Mouse (Mus musculus): ENCODE measurements around the gene Nprl3.
"Not testable (repeated sequence)": the region's sequence is repeated elsewhere in the genome, so short reads cannot be mapped to it uniquely, and the experiment has no call there.

The Nprl3 gene

DNA sequence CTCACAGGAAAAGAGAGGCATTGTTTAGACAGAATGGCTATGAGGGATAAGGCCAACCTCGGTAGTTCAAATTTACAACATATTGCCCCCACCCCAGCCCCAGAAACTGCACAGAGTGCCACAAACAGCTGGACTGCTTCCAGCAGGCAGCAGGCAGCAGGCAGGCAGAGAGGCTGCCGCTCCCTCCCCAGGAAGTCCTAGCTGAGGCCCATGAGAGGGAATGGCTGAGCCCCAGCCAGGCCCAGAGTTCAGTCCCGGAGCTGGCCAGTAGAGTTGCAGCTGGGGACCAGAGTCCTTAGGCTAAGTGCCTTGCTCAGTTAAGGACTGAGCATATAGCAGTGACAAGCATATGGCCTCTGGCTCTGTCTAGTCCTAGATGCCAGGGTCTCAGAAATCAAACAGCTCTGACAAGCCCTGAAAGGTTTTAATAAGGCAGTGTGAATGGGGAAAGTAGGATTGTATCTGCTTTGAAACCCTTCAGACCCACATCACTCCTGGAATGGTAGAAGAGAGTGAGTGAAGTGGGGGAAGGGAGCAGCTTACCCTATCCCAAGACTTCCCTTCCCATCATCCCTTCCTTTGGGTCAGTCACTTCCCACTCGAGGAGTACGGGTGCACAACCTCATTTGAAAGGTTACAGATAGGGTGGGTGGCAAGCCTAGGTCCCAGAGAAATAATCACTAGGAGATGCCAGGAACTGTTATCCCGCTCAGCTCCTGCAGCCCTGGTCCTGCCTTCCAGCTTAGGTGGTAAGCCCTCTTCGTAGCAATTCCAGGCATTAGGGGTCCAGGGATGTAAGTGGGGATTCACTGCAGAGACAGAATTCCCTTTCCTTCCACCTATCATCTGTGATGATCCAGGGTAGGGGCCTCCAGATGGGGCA, 42.0 kb downstream of the Nprl3 start:
- DNase-seq (ENCODE audit: low read depth, low spot score): no peak

DNA sequence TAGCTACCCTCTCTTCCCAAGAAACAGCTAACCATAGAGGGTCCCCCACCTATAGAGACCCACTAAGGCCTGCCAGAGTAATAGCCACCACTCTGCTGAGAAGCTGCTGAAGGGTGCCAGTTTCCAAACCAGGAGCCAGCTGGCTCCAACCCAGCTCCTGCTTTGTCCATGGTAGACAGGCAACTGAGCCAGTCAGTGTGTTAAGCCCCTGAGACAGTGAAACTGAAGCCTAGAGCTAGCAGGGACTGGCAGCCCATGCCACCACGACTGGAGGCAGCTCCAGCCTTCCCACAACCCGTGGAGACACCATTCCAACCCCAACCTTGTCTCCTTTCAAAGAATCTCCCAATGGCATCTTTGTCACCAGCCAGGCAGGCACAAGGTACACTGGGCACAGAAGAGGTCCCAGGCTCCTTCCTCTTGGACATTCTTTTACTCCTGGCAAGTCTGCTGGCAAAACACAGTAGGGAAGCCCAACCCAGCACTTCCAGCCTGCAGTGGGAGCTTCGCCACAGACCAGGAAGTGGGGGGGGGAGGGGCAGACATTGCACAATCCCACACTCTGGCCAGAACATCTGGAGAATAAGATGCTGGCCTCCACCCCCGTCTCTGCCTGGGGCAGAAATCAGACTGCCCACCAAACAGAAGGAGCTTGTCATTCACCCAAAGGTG, 42.9 kb downstream of the Nprl3 start:
- no peak for DNase-seq (ENCODE audit: low read depth, low spot score)

DNA sequence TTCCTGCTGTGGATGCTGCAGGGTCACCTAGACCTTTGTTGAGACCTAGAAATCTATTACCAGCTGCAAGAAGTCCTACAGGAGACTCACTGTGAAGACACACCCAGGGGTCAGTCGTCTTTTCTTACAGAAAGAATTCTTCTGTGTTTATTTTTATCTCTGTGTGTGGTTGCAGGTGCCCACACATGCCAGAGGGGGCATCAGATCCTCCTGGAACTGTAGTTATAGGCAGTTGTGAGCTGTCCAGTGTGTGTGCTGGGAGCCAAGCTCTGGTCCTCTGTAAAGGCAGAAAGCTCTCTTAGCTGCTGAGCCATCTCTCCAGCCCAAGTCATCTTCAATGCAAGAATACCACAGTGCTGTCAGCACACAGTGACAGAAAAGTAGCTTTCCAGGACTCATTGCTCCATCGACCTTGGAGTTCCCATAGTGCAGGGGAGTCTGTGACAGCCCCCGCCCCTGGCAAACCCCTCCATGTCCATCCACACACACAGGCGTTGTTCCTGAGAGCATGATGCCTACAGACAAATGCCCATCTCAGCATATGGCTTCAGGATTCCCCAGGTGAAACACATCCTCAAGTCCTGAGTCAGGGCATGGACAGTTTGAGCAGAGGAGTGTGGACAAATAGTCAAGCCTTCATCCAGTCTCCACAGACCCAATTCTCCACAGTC, 44.1 kb downstream of the Nprl3 start:
- DNase-seq (ENCODE audit: low read depth, low spot score): no peak

DNA sequence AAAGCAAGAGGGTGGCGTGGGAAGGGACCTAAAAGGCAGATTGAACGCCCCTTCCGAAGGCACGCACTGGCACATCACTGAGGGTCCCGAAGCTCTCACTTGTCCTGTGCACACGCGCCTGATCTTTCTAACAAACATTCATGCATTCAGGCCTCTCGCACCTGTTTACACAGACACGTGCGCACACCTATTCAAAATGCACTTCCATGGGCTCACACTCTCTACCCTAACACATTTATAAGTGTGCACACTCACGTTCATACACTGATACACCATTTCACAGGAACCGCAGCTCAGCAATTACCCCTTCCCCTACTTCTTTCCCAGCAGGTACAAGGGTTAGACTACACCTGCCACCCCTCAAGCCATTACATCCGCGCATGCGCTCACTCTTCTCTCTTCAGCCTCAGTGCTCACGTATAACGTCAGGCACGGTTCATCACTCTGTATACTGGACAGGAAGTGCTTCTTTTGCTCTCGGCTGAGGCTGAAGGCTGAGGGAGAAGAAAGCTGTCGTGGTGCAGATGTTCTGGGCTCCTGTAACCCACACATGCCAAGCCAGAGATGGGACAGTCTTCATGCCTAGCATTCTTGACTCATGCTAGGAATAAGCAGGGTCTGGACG, 44.8 kb downstream of the Nprl3 start:
- no peak for DNase-seq (ENCODE audit: low read depth, low spot score)

DNA sequence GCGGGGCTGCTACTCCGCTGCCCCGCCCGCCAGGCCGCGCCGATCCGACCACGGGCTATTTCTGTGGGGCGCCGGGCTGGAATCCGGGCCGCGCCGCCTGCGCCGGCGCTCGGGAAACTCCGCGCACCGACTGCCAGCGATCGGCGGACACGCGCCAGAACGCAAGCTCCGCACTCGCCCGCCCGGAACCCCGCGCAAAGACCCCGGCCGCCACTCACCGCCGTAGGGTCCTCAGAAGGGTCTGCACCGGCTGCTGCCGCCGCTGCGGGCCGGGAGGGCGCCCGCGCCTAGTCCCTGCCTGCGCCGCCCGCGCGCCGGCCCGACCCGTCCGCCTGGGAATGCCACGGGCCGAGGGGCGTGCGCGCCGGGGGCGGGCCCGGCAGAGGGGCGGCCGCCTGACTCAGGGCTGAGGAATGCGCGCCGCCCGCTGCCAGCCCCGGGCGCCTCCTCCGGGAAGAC, 45.5 kb downstream of the Nprl3 start, which contains the start of gene Rhbdf1:
TSS of gene Rhbdf1 (minus strand) at position 350 of the 459 bp plus-strand sequence.
- DNase-seq (ENCODE audit: low read depth, low spot score): no peak

DNA sequence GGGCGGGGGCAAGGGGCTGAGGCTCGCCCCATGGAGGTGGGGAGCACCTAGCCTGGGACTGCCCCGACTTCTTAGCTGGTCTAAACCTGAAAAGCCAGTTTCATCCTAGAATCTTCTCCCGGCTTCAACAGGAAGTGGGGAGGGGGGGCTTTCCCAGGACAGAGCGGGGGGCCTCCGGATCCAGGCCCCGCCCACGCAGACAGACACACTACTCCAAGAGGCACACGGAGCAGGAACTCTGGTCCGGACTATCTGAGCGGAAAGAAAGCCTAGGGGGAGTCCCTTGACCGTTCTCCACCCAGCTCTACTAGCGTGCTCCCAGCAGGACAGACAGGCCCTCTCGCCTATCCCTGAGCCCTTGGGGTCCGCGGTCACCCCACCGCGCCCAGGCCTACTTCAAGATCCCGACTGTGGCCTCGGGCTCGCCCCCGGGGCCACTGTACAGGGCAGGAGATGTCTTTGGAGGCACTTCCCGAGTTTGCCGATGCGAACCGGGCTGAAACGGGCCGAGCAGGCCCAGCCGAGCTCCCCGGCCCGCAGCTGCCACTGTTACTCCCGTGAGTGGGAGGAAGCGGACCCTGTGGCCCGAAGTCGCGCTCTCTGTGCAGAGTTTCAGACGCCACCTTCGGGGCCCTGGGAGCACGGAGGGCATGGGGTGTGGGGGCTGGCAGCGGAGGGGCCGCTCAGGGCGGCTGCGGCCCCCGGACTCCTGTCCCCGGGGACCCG, 46.1 kb downstream of the Nprl3 start:
- peak; percentile 55 for DNase-seq (ENCODE audit: low read depth, low spot score)

DNA sequence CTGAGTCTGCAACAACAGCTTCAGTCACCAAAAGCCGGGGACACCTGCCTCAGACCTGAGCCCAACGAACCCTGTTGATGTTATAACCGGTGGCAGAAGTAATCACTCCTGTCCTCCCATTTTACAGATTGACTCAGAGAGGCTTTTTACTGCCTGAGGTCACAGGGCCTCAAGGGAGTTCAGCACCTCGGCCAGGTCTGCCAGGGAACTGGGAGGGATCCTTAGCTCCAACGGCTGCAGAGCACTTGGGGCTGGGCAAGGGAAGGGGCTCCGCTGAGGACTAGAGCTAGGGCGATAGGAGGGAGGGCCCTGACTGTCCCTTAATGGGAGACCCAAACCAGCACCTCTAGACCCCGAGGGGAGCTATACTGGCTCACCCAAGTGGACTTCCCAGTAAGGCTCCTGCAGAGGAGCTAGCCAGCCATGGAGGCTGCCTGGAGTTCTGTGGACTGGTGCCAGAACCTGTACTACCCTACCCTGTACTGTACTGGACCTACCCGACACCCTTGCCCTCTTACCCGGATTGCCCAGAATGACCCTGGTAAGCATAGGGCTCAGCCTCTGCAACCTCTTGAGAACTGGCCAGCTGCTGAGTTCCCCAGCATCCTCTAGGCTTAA, 46.8 kb downstream of the Nprl3 start:
- no peak for DNase-seq (ENCODE audit: low read depth, low spot score)

DNA sequence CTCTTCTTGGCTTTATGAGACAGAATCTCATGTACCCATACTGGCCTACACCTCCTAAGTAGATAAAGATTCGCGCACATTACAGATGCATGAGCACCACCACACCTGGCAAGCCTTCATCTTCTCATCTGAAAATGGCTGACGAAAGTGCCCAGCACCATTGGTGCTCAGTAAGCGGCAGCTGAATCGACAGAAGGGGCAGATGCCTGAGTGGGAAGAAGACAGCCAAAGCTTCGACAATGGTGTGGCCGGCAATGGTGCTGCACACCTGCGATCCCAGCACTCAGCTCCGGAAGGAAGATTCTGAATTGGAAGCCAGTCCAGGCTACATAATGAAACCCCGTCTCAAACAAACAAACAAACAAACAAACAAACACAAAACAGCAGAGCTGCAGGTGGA, 48.2 kb downstream of the Nprl3 start:
- no peak for DNase-seq (ENCODE audit: low read depth, low spot score)

DNA sequence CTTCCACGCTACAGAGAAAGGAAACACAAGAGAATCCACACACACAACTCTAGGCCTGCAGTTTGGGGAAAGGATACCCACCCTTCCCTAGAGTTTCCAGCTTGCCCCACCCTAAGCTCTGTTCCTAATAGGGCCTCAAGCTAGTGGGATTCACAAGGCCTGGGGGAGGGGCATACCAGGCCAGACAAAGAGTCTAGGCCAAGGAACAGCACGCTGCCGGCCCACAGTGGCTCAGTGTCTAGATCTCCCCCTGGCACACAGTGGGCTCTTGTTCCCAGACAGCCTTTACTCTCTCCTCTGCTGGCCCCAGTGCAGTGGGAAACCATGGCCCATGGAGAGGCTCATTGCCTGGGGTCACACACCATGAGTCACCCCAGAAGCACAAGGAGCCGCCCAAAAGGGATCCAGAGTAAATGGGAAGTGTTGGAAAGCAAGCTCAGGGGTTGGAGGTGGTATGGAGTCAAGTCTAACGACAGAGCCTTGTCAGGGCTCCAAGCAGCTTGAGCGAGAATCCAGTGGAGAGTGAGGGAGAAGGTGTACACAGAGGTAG, 48.9 kb downstream of the Nprl3 start:
- DNase-seq (ENCODE audit: low read depth, low spot score): no peak

DNA sequence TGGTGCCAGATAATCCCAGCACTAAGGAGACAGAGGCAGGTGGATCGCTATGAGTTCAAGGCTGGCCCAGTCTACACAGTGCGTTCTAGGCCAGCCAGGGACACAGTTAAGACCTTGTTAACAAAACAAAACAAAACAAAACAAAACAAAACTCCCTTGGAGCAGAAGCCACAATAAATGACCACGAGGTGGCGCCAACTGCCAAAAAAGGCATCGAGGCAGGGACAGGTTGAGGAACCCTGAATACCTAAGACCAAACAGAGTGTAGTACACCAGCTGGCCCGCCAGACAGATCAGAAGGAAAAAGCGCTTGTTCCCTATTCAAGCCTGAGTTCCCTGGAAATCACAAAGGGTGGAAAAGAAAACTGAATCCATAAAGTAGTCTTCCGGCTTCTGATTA, 50.7 kb downstream of the Nprl3 start:
- no peak for DNase-seq (ENCODE audit: low read depth, low spot score)

DNA sequence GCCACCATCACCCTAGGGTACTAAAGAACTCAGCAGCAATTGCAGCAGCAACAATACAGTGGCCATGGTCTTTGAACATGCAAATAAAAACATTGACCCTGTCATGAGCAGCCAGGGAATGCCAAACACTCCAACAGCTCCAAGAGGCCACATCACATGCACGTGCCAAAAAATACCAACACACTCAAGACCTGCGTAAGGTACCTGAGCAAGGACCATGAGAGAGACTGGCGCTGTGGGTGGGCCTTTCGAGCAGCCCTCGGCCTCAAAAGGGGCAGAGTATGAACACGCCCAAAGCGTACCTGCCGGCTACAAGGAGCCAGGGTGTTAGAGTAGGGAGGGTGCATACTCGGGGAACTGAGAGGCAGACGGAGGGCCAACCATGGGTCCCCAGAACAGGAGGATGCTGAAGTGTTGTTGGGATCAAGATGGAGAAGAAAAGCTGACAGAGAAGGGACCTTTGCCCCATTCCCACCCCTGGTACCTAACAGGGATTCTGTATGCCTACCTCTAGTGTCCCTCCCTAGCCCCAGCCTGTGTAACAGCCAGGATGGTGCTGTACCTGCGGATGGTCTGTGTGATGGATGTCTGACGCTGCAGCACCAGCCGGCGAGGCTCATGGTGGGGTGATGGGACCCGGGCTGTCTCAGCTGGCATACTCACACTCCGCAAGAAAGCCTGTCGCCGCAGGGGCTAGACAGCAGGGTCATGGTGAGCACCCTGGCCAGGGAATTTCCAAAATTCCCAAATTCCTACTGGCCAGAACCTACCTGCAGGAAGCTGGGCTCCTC, 51.9 kb downstream of the Nprl3 start:
- no peak for DNase-seq (ENCODE audit: low read depth, low spot score)

DNA sequence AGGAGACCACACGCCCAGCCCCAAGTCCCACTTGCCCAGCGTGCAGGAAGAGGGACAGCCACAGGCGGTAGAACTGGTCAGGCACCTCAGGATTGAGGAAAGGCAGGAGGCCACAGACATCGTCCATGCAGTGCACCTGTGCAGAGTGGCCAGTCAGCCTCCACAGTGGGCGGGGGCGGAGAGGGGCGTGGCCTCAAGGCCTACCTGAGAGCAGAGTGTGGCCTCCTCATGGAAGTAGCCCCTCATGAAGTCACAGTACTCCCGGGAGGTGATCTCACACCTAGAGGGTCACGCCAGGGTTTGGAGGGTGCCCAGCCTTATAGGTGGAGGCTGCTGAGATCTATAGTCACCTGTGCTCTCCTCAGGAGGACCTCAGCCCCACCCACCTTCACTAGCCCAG, 56.9 kb downstream of the Nprl3 start:
- DNase-seq (ENCODE audit: low read depth, low spot score): no peak

DNA sequence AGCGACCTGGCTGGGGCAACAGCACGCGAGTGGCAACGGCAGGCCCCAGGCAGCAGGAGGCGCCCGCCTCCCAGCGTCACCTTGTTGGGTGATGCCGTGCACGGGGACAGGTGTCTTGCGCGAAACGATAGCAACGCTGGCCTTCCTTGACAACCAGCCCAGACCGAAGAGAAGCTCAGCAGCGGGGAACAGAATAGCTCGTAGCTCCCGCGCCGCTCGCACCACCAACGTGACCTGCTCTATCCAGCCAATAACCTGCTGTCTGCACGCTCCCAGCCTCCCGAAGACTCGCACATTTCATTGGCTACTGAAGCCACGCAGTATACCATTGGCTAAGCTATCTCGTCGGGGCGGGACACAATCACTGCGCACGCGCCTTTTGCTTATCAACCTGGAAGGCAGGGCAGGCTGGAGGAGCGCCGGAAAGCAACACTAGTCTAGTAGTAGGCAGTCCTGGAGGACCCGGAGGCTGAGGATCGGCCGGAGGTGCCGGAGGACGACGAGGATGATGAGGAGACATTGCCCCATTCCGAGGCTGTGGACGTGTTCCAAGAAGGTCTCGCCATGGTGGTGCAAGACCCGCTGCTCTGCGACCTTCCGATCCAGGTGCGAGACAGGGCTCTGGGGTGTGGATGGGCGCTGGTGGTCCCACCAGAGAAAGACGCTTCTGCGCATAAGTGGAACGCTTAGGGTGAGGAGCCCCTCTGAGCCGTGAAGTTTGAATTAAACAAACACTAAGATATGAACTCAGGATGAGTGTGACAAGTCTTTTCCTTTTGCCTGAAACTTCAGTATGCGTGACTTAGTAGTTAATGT, 62.2 kb downstream of the Nprl3 start, which contains the start of gene Snrnp25:
TSS of gene Snrnp25 (plus strand) at position 358 of the 816 bp plus-strand sequence.
- DNase-seq (ENCODE audit: low read depth, low spot score): peak; percentile 93

DNA sequence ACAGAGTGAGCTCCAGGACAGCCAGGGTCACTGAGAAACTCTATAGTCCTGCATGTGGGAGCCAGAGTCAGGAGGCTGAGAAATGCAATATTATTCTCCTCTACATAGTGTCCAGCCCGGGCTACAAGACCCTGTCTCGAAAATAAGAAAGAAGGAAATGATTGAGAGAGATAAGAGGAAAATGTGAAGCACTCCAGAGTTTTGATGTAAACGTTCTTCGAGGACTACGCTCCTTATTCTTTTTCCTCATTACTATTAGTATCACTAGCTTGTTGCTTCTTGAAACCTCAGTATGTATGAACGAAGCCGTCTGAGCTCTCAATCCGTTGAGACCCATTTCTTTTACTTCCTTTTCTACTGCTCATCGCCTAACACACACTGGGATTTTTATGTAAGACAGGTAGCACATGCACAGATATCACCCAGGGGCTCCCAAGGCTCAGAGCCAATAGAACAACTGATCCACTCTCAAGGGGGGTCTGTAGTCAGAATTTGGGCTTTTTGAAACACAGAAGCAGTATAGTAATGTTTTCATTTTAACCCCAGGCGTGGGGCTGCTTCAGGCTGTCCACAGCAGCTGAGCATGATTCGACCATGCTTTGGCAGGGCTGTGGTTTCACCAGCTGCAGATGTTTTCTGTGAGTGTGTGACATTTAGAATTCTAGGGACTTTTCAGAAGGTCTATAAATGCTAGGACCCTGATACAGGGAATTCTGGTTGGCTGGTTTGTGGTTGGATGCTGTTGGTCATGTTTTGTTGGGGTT, 65.4 kb downstream of the Nprl3 start:
- no peak for DNase-seq (ENCODE audit: low read depth, low spot score)

DNA sequence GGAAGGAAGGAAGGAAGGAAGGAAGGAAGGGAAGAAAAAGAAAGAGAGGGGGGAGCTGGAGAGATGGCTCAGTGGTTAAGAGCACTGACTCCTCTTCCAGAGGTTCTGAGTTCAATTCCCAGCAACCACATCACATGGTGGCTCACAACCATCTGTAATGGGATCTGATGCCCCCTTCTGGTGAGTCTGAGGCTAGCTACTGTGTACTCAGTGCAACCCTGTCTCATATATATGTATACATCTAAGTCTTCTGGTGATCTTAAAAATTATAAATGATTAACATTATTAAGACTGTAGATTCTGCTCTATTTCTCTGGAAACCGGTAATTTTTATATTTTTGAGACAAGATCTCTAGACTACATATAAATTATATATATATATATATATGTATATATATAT, 66.5 kb downstream of the Nprl3 start:
- not testable (repeated sequence) for DNase-seq (ENCODE audit: low read depth, low spot score)

DNA sequence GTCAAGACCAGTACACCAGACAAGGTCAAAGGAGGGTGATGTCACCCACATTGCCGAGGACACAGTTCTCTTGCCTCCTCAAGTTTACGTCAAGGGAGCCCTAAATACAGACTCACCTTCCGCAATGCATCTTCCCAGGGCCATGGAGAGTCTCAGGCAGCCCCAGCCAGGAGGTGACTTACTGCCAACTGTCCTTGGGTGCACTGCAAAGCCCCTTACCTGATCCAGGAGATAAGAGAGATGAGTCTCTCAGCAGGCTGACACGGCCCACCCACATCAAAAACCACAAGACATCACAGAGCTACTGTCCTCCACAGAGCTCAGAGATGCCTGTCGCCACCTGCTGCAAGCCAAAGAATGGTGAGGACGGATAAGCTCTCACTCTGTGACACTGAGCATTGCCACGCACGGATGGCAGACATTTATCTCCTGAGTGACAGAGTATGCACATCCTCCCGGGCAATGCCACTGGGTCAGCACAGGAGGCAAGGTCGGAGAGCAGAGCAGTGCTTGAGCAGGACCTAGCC, 67.4 kb downstream of the Nprl3 start, which contains the start of gene Il9r:
TSS of gene Il9r (minus strand) at position 205 of the 527 bp plus-strand sequence.
- DNase-seq (ENCODE audit: low read depth, low spot score): no peak

DNA sequence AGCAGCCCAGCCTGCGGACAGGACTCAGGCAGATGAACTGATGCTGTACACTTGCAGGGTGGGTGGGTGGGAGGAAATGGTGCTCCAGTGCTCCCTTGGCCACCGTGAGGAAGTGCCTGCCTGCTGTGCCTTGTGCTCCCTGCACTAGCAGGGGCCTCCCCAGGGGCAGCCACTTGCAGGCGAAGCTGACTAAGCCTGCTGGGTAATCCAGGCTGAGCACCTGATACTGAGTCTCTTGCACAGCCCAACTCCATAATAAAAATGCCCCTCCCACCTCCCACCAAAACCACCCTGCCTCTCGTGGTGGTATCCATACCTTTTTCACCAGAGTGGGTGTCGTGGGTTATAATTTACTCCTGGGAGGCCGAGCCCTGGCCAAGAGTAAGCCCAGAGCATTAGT, 68.3 kb downstream of the Nprl3 start:
- DNase-seq (ENCODE audit: low read depth, low spot score): no peak
